Mouse (Mus musculus): ENCODE measurements around the gene Gad1. TPM values are rescaled to one million over a fixed set of nuclear protein-coding genes. Genes with fewer than 3 reads are reported as not detected.

Gene Gad1
- not detected for polyA plus RNA-seq (2017; shearing (Covaris generic))

GRCm38 (mm10) chr2:70552772-70553171, at the start of gene Gad1:
Gene Gad1 (plus strand): TSS chr2:70553072.

GRCm38 (mm10) chr2:70508496-70508895, 44.4 kb upstream of the Gad1 start, which contains the start of gene Erich2:
Gene Erich2 (plus strand): TSS chr2:70508819.

Other genes starting within 250 kb of the Gad1 start
- not detected for gene Sp5, start 78.1 kb upstream of the Gad1 start, polyA plus RNA-seq (2017; shearing (Covaris generic))
- not detected for gene Erich2, start 44.3 kb upstream of the Gad1 start, polyA plus RNA-seq (2017; shearing (Covaris generic))
- 66.3 TPM for gene Gorasp2, start 108.5 kb downstream of the Gad1 start, polyA plus RNA-seq (2017; shearing (Covaris generic))
- gene Gm26558, start 109.0 kb downstream of the Gad1 start, polyA plus RNA-seq (2017; shearing (Covaris generic)): not detected

Measured in activated CD4-positive, CD25-positive, alpha-beta regulatory T cell, adult 9 weeks (primary cell).